Mouse (Mus musculus): ENCODE results near the gene Coro7. TPM values are rescaled to one million over a fixed set of nuclear protein-coding genes. Genes with fewer than 3 reads are reported as not detected.
"Not testable (repeated sequence)": the region's sequence is repeated elsewhere in the genome, so short reads cannot be mapped to it uniquely, and the experiment has no call there.

Coro7 gene
- polyA plus RNA-seq, 1 experiment = 17.2 TPM

DNA sequence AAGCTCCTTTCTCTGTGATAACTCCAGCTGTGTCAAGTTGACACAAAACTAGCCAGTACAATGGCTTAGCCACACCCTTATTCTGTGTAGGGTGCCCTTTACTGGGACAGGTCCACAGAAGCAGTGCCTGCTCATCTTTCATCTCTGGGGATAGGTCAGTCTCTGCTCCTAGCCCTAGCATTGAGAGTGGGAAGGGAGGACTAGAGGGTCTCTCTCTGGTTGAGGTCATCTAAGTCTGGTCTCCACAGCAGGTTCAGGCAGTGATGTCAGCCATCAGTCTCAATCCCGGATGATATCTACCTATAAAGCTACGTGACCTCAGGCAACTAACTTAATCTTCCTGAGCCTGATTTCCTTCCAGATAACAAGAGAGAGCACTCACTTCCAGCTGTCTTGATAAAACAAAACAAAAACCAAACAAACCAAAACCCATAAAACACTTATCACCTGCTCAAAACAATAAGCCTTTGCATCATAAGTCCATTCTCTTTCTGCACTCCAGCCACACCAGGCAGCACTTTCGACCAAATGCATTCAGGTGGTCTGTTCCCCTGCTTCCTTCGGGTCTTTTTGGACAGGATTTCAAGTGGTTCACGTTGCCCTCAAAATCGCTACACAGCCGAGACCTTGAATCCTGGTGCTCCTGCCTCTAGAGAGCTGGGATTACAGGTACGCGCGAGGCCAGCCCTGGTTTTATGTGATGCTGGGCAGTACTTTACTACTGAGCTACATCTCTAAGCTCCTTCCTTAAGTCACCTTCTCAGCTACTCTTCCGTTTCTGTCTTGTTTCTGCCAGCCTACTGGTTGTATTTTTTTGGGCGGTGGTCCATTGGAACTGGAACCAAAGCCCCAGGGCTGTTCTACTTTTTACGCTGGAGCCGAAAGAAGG lies 93.7 kb downstream of the Coro7 start:
- Histone ChIP-seq H3K27ac (ENCODE audit: control insufficient read depth, insufficient read depth, low read depth, low read length) (peak overlapping the region; percentile 25; the same call in 1 of the 2 replicates), H3K4me1 (ENCODE audit: control insufficient read depth, insufficient read depth, low read length) (peaks cover 7% of the 10 kb centered on the region), H3K27me3 (ENCODE audit: control insufficient read depth, insufficient read depth, low read length) (no peaks in the 10 kb centered on the region), H3K36me3 (ENCODE audit: control insufficient read depth, insufficient read depth, low read length) (no peaks in the 10 kb centered on the region), H3K4me3 (ENCODE audit: control insufficient read depth, low read depth, low read length) (peak overlapping the region; percentile 73)
- no peak for TF ChIP-seq POLR2A (IDR thresholded peaks at IDR 0.05; ENCODE audit: control insufficient read depth, low read depth, low read length)
- no peak for TF ChIP-seq CTCF (IDR thresholded peaks at IDR 0.05; ENCODE audit: control insufficient read depth, insufficient read depth, insufficient replicate concordance, low read depth, low read length)

DNA sequence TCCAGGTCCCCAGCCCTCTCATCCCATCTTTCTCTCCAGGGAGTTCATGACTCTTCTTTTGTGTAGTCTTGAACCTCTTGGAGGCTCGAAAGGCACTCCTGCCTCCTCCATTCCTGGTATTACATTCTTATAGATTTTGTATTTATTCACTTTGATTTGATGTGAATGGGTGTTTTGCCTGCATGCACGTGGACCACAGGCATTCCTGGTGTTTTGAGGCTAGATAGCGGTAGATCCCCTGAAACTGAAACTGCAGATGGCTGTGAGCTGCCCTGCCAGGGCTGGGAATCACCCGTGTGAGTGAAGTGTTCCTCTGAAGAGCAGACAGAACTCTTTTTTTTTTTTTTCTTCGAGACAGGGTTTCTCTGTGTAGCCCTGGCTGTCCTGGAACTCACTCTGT lies 95.1 kb downstream of the Coro7 start:
- peaks cover 7% of the 10 kb centered on the region for H3K4me1 ChIP-seq (ENCODE audit: control insufficient read depth, insufficient read depth, low read length)
- no peaks in the 10 kb centered on the region for H3K27me3 ChIP-seq (ENCODE audit: control insufficient read depth, insufficient read depth, low read length)
- H3K4me3 ChIP-seq (ENCODE audit: control insufficient read depth, low read depth, low read length) = no peak overlapping the region
- no peaks in the 10 kb centered on the region for H3K36me3 ChIP-seq (ENCODE audit: control insufficient read depth, insufficient read depth, low read length)
- no peak overlapping the region for H3K27ac ChIP-seq (ENCODE audit: control insufficient read depth, insufficient read depth, low read depth, low read length)
- TF ChIP-seq POLR2A (IDR thresholded peaks at IDR 0.05; ENCODE audit: control insufficient read depth, low read depth, low read length) = no peak
- TF ChIP-seq CTCF (IDR thresholded peaks at IDR 0.05; ENCODE audit: control insufficient read depth, insufficient read depth, insufficient replicate concordance, low read depth, low read length) = no peak

DNA sequence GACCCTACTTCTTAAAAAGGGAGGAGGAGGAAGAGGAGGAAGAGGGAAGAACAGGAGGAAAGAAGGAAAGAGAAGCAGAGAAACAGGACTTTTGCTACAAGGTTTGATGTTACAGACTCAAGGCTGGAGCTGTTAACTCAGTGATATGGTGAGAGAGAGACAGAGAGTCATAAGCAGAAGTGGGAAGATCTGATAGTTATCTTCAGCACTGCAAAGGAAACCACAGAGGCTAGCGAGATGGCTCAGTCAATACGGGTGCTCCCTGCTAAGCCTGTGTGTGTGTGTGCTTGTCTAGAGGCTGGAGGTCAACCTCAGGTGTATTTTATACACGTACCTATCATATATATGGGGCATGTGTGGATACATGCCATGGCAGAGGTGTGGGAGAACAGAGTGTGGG lies 95.8 kb downstream of the Coro7 start:
- TF ChIP-seq POLR2A (IDR thresholded peaks at IDR 0.05; ENCODE audit: control insufficient read depth, low read depth, low read length) (no peak), CTCF (IDR thresholded peaks at IDR 0.05; ENCODE audit: control insufficient read depth, insufficient read depth, insufficient replicate concordance, low read depth, low read length) (no peak)
- Histone ChIP-seq H3K27ac (ENCODE audit: control insufficient read depth, insufficient read depth, low read depth, low read length) (no peak overlapping the region), H3K4me1 (ENCODE audit: control insufficient read depth, insufficient read depth, low read length) (peaks cover 7% of the 10 kb centered on the region), H3K4me3 (ENCODE audit: control insufficient read depth, low read depth, low read length) (no peak overlapping the region), H3K36me3 (ENCODE audit: control insufficient read depth, insufficient read depth, low read length) (no peaks in the 10 kb centered on the region), H3K27me3 (ENCODE audit: control insufficient read depth, insufficient read depth, low read length) (no peaks in the 10 kb centered on the region)

- H3K4me1 ChIP-seq (ENCODE audit: control insufficient read depth, insufficient read depth, low read length); H3K4me3 ChIP-seq (ENCODE audit: control insufficient read depth, low read depth, low read length); H3K27me3 ChIP-seq (ENCODE audit: control insufficient read depth, insufficient read depth, low read length); H3K27ac ChIP-seq (ENCODE audit: control insufficient read depth, insufficient read depth, low read depth, low read length); H3K36me3 ChIP-seq (ENCODE audit: control insufficient read depth, insufficient read depth, low read length): not testable (repeated sequence)
These were observed 98.4 kb downstream of the Coro7 start for GRCm38 (mm10) chr16:4581179-4581578.

DNA sequence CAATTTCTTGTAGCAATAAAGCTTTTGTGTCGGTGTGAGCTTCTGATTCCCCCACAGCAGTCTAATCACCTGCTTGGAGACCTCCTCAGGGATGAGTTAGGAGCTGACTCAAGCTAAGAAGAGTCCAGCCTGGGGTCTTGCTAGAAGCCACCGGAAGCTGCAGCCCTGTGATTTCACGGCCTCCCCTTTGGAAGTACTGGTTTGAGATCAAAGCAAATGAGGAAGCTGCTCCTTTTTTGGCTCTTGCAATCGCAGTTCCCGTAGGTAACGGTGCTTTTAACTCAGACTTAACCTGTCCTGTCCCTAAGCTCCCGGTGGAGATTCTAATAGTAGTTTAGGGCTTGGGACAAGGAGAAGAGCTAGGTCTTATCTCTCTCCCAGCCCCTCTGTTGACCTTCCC lies 100.9 kb downstream of the Coro7 start:
- Histone ChIP-seq H3K27ac (ENCODE audit: control insufficient read depth, insufficient read depth, low read depth, low read length) (no peak overlapping the region), H3K4me1 (ENCODE audit: control insufficient read depth, insufficient read depth, low read length) (no peaks in the 10 kb centered on the region), H3K36me3 (ENCODE audit: control insufficient read depth, insufficient read depth, low read length) (no peaks in the 10 kb centered on the region), H3K4me3 (ENCODE audit: control insufficient read depth, low read depth, low read length) (no peak overlapping the region), H3K27me3 (ENCODE audit: control insufficient read depth, insufficient read depth, low read length) (no peaks in the 10 kb centered on the region)
- TF ChIP-seq POLR2A (IDR thresholded peaks at IDR 0.05; ENCODE audit: control insufficient read depth, low read depth, low read length) (no peak), CTCF (IDR thresholded peaks at IDR 0.05; ENCODE audit: control insufficient read depth, insufficient read depth, insufficient replicate concordance, low read depth, low read length) (no peak)

- Histone ChIP-seq H3K36me3 (ENCODE audit: control insufficient read depth, insufficient read depth, low read length) (no peaks in the 10 kb centered on the region), H3K4me1 (ENCODE audit: control insufficient read depth, insufficient read depth, low read length) (no peaks in the 10 kb centered on the region), H3K4me3 (ENCODE audit: control insufficient read depth, low read depth, low read length) (no peak overlapping the region), H3K27ac (ENCODE audit: control insufficient read depth, insufficient read depth, low read depth, low read length) (no peak overlapping the region), H3K27me3 (ENCODE audit: control insufficient read depth, insufficient read depth, low read length) (no peaks in the 10 kb centered on the region)
- TF ChIP-seq POLR2A (IDR thresholded peaks at IDR 0.05; ENCODE audit: control insufficient read depth, low read depth, low read length) (no peak), CTCF (IDR thresholded peaks at IDR 0.05; ENCODE audit: control insufficient read depth, insufficient read depth, insufficient replicate concordance, low read depth, low read length) (no peak)
These were observed 102.7 kb downstream of the Coro7 start for GRCm38 (mm10) chr16:4576873-4577272.

Other genes starting within 250 kb of the Coro7 start
- 2.2 and 6.1 TPM in 2 replicates for gene Srl, start 138.0 kb downstream of the Coro7 start, polyA plus RNA-seq (2012; rRNA removed)
- 1.9 TPM in 2 replicates for gene Tfap4, start 119.9 kb downstream of the Coro7 start, polyA plus RNA-seq (2012; rRNA removed)
- gene Glis2, start 85.1 kb downstream of the Coro7 start, polyA plus RNA-seq (2012; rRNA removed) = 3.7 and 4.2 TPM in 2 replicates
- 104 and 114 TPM in 2 replicates for gene Pam16, start 54.8 kb downstream of the Coro7 start, polyA plus RNA-seq (2012; rRNA removed)
- 13.5 and 15.9 TPM in 2 replicates for gene Vasn, start 39.8 kb downstream of the Coro7 start, polyA plus RNA-seq (2012; rRNA removed)
- gene Dnaja3, start 39.8 kb downstream of the Coro7 start, polyA plus RNA-seq (2012; rRNA removed) = 26.7 and 28.0 TPM in 2 replicates
- gene Nmral1, start 39.6 kb upstream of the Coro7 start, polyA plus RNA-seq (2012; rRNA removed) = 1.8 and 2.2 TPM in 2 replicates
- gene Hmox2, start 46.6 kb upstream of the Coro7 start, polyA plus RNA-seq (2012; rRNA removed) = 538 and 552 TPM in 2 replicates
- gene Cdip1, start 110.5 kb upstream of the Coro7 start, polyA plus RNA-seq (2012; rRNA removed) = 55.2 and 57.0 TPM in 2 replicates
- 55.3 and 61.1 TPM in 2 replicates for gene 4930562C15Rik, start 155.6 kb upstream of the Coro7 start, polyA plus RNA-seq (2012; rRNA removed)
- 65.2 and 75.6 TPM in 2 replicates for gene Ubald1, start 200.5 kb upstream of the Coro7 start, polyA plus RNA-seq (2012; rRNA removed)
- 29.1 and 29.6 TPM in 2 replicates for gene Mgrn1, start 206.5 kb upstream of the Coro7 start, polyA plus RNA-seq (2012; rRNA removed)